Mouse (Mus musculus): ENCODE data around the gene Arrb1. TPM values are rescaled to one million over a fixed set of nuclear protein-coding genes. Genes with fewer than 3 reads are reported as not detected.

The Arrb1 gene
- polyA plus RNA-seq, 1 experiment from 2014 or later = 11.9 TPM

MicroRNAs encoded within 50 kb of the gene (microRNA counts, 519-probe panel; counts per million panel counts)
- microRNA mmu-miR-326 = 341 counts per million, percentile 65 among the panel's probes with 10 or more counts

Small RNAs within 50 kb of the gene (microRNA-seq; reads per million reads assigned to microRNA genes)
- 43.1 reads per million, percentile 40 among the genes with 10 or more reads in this experiment for gene Mir326

Other genes starting within 250 kb of the Arrb1 start
- gene Serpinh1, start 182.2 kb upstream of the Arrb1 start, polyA plus RNA-seq (2016; fragmentation: Nextera tagmentation; extraction: Ambion mirVana) = 825 and 923 TPM in 2 replicates
- gene Gdpd5, start 154.1 kb upstream of the Arrb1 start, polyA plus RNA-seq (2016; fragmentation: Nextera tagmentation; extraction: Ambion mirVana) = 12.7 and 15.9 TPM in 2 replicates
- gene Klhl35, start 69.5 kb upstream of the Arrb1 start, polyA plus RNA-seq (2016; fragmentation: Nextera tagmentation; extraction: Ambion mirVana) = 0.75 and 0.97 TPM in 2 replicates
- gene Rps3, start 51.7 kb upstream of the Arrb1 start, polyA plus RNA-seq (2016; fragmentation: Nextera tagmentation; extraction: Ambion mirVana) = 762 and 795 TPM in 2 replicates
- 0.07 and 0.10 TPM in 2 replicates for gene Tpbgl, start 91.6 kb downstream of the Arrb1 start, polyA plus RNA-seq (2016; fragmentation: Nextera tagmentation; extraction: Ambion mirVana)
- 1.6 and 2.0 TPM in 2 replicates for gene Slco2b1, start 175.9 kb downstream of the Arrb1 start, polyA plus RNA-seq (2016; fragmentation: Nextera tagmentation; extraction: Ambion mirVana)
- not detected in 2 replicates for gene Olfr520, start 194.8 kb downstream of the Arrb1 start, polyA plus RNA-seq (2016; fragmentation: Nextera tagmentation; extraction: Ambion mirVana)
- gene Olfr521, start 228.0 kb downstream of the Arrb1 start, polyA plus RNA-seq (2016; fragmentation: Nextera tagmentation; extraction: Ambion mirVana) = not detected in 2 replicates

Measured in forebrain, embryonic 10.5 days (tissue).